Mouse (Mus musculus) liver, postnatal 0 days (tissue): ENCODE data around the gene C9orf72. TPM values are rescaled to one million over a fixed set of nuclear protein-coding genes. Genes with fewer than 3 reads are reported as not detected.

Experiments
- ATAC-seq: fragments of 200-750 bp; cut with Nextera tagmentation; 2 replicates; pipeline ENCODE4 v1.8.0; 2017; ENCODE audit warnings: mild to moderate bottlenecking, moderate library complexity
- DNase-seq: peaks from one replicate; pipeline ENCODE4 v3.0.0-alpha.2; 2016
- H3K27ac ChIP-seq: fragments of 300-500 bp; sonication (generic); 2 replicates; pipeline ENCODE4 v1.5.1; 2014; ENCODE audit warnings: antibody characterized with exemption, moderate library complexity, mild to moderate bottlenecking, low read depth
- H3K27me3 ChIP-seq: fragments of 300-500 bp; sonication (generic); 2 replicates; pipeline ENCODE4 v1.6.1; 2014; ENCODE audit warnings: low read length, control low read depth, mixed read lengths; ENCODE audit not compliant: insufficient read depth
- H3K36me3 ChIP-seq: fragments of 300-500 bp; sonication (generic); replicated peaks from 2 replicates; pipeline ENCODE4 v1.6.1; 2014; ENCODE audit warnings: mild to moderate bottlenecking, control low read depth, low read length, moderate library complexity, mixed read lengths; ENCODE audit not compliant: insufficient read depth
- H3K4me1 ChIP-seq: fragments of 300-500 bp; sonication (generic); 2 replicates; pipeline ENCODE4 v1.6.1; 2014; ENCODE audit warnings: antibody characterized with exemption, mild to moderate bottlenecking, control low read depth; ENCODE audit not compliant: insufficient read depth
- H3K4me2 ChIP-seq: fragments of 300-500 bp; sonication (generic); 2 replicates; pipeline ENCODE4 v1.6.1; 2014; ENCODE audit warnings: low read depth, mild to moderate bottlenecking, low read length, moderate library complexity, mixed read lengths
- H3K4me3 ChIP-seq: fragments of 300-500 bp; sonication (generic); 2 replicates; pipeline ENCODE4 v1.5.1; 2014; ENCODE audit warnings: low read depth, low read length
- H3K9ac ChIP-seq: fragments of 300-500 bp; sonication (generic); replicated peaks from 2 replicates; pipeline ENCODE4 v1.6.1; 2014; ENCODE audit warnings: mild to moderate bottlenecking, moderate library complexity
- H3K9me3 ChIP-seq: fragments of 300-500 bp; sonication (generic); 2 replicates; pipeline ENCODE4 v1.6.1; 2016; ENCODE audit warnings: mild to moderate bottlenecking, control low read depth, low read length, mixed read lengths
- CTCF ChIP-seq: sonication (generic); IDR thresholded peaks from 2 replicates; pipeline ENCODE4 v1.5.1; 2016; ENCODE audit warnings: antibody characterized with exemption, low read depth
- EP300 ChIP-seq: IDR thresholded peaks from 2 replicates; pipeline ENCODE4 v1.6.1; 2016; ENCODE audit warnings: antibody characterized with exemption, low read depth, mild to moderate bottlenecking
- WGBS: fragments of 180-500 bp; shearing (Covaris S2); extraction: QIAGEN DNeasy Blood & Tissue Kit; methylation state at CpG from one replicate; pipeline ENCODE4 v1.1.7; 2014; ENCODE audit not compliant: insufficient replicate concordance; 5-methylcytosine and 5-hydroxymethylcytosine counted together
- polyA plus RNA-seq: library from polyadenylated mRNA; unstranded; fragments of >200 nt; fragmentation: Nextera tagmentation; extraction: Ambion mirVana; gene quantifications from 2 replicates; pipeline ENCODE4 v1.2.1, GENCODE M21; 2015

The C9orf72 gene
- polyA plus RNA-seq, 1 experiment from 2014 or later = 5.8 TPM

GRCm38 (mm10) chr4:35192725-35193124 is 33.2 kb downstream of the C9orf72 start:
- no peak for ATAC-seq
- Histone ChIP-seq H3K4me2 (no peak overlapping the region), H3K27ac (no peak overlapping the region), H3K27me3 (no peaks in the 10 kb centered on the region), H3K9me3 (no peaks in the 10 kb centered on the region), H3K9ac (no peak overlapping the region), H3K36me3 (peaks cover 21% of the 10 kb centered on the region), H3K4me1 (no peaks in the 10 kb centered on the region), H3K4me3 (no peak overlapping the region)
- DNase-seq = no peak
- 50% methylated on average over 7 of the region's 7 CpGs for WGBS
- TF ChIP-seq EP300 = no peak
- TF ChIP-seq CTCF = peak; percentile 42

- Histone ChIP-seq H3K4me1 (no peaks in the 10 kb centered on the region), H3K27ac (no peak overlapping the region), H3K36me3 (peaks cover 16% of the 10 kb centered on the region), H3K27me3 (no peaks in the 10 kb centered on the region), H3K9ac (no peak overlapping the region), H3K4me2 (no peak overlapping the region), H3K4me3 (no peak overlapping the region), H3K9me3 (no peaks in the 10 kb centered on the region)
- ATAC-seq (no peak), DNase-seq (no peak)
- WGBS = 81% methylated on average over 5 of the region's 5 CpGs
- TF ChIP-seq EP300 (no peak), CTCF (no peak)
These were observed 36.2 kb downstream of the C9orf72 start for GRCm38 (mm10) chr4:35189794-35190193.

GRCm38 (mm10) chr4:35187617-35188326 is 38.2 kb downstream of the C9orf72 start:
- ATAC-seq (no peak), DNase-seq (no peak)
- H3K4me3 ChIP-seq = no peak overlapping the region
- no peaks in the 10 kb centered on the region for H3K4me1 ChIP-seq
- TF ChIP-seq EP300 (no peak), CTCF (no peak)
- no peaks in the 10 kb centered on the region for H3K9me3 ChIP-seq
- H3K27me3 ChIP-seq = no peaks in the 10 kb centered on the region
- H3K9ac ChIP-seq = no peak overlapping the region
- no peak overlapping the region for H3K4me2 ChIP-seq
- peaks cover 10% of the 10 kb centered on the region for H3K36me3 ChIP-seq
- 54% methylated on average over 8 of the region's 8 CpGs for WGBS
- H3K27ac ChIP-seq = no peak overlapping the region

- H3K4me1 ChIP-seq = no peaks in the 10 kb centered on the region
- no peak overlapping the region for H3K27ac ChIP-seq
- H3K4me3 ChIP-seq = no peak overlapping the region
- H3K4me2 ChIP-seq = no peak overlapping the region
- no peaks in the 10 kb centered on the region for H3K9me3 ChIP-seq
- no peak for DNase-seq
- H3K36me3 ChIP-seq = no peaks in the 10 kb centered on the region
- TF ChIP-seq EP300 = no peak
- no peak for TF ChIP-seq CTCF
- 74% methylated on average over 12 of the region's 12 CpGs for WGBS
- ATAC-seq = no peak
- no peak overlapping the region for H3K9ac ChIP-seq
- H3K27me3 ChIP-seq = no peaks in the 10 kb centered on the region
These were observed 47.9 kb downstream of the C9orf72 start for GRCm38 (mm10) chr4:35177926-35178645.

- no peaks in the 10 kb centered on the region for H3K4me1 ChIP-seq
- no peaks in the 10 kb centered on the region for H3K9me3 ChIP-seq
- no peak overlapping the region for H3K4me2 ChIP-seq
- no peaks in the 10 kb centered on the region for H3K36me3 ChIP-seq
- no peaks in the 10 kb centered on the region for H3K27me3 ChIP-seq
- no peak for ATAC-seq
- no peak for DNase-seq
- H3K4me3 ChIP-seq = no peak overlapping the region
- H3K9ac ChIP-seq = no peak overlapping the region
- no peak overlapping the region for H3K27ac ChIP-seq
- no peak for TF ChIP-seq EP300
- TF ChIP-seq CTCF = no peak
- whole genome bisulfite sequencing = 74% methylated on average over 2 of the region's 2 CpGs
These were observed 50.4 kb downstream of the C9orf72 start for GRCm38 (mm10) chr4:35175566-35175965.

GRCm38 (mm10) chr4:35173551-35173950 is 52.4 kb downstream of the C9orf72 start:
- no peaks in the 10 kb centered on the region for H3K27me3 ChIP-seq
- no peaks in the 10 kb centered on the region for H3K36me3 ChIP-seq
- no peak overlapping the region for H3K4me3 ChIP-seq
- WGBS = 50% methylated on average over 1 of the region's 1 CpGs
- TF ChIP-seq CTCF = no peak
- no peak for TF ChIP-seq EP300
- H3K4me2 ChIP-seq = no peak overlapping the region
- ATAC-seq (no peak), DNase-seq (no peak)
- no peaks in the 10 kb centered on the region for H3K4me1 ChIP-seq
- no peak overlapping the region for H3K27ac ChIP-seq
- H3K9me3 ChIP-seq = no peaks in the 10 kb centered on the region
- H3K9ac ChIP-seq = no peak overlapping the region
